Mouse (Mus musculus): ENCODE measurements around the gene Cpsf4l. TPM values are rescaled to one million over a fixed set of nuclear protein-coding genes. Genes with fewer than 3 reads are reported as not detected.

Cpsf4l gene
- polyA plus RNA-seq, 1 experiment from 2014 or later, result 0.15 TPM

DNA sequence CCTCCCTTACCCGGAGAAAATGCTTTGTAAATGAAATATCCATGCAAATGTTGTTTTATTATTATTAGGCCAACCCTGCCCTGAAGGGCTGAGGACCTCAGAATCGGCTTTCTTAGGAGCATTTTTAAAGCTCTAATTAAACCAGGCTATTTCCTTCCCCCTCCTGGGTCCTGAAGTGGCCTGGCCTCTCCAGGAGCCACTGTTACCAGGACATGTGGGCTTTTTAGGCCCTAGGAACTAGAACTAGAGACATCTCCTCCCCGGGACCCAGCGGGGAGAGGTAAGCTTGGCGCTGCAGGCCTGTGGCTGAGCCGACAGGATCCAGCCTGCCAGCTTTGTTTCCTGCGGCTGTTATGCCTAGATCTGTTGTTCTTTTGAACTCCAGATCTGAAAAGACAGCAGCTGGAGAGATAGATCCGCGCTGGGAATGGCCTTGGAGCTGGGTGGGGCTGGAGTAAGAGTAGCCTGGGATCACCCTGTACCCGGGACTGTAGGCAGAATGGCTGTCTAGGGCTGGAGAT, 500 bp upstream of the Cpsf4l start:
- peaks cover 19% of the 10 kb centered on the region for H3K27me3 ChIP-seq
- H3K27ac ChIP-seq, result peak overlapping the region; percentile 60
- H3K4me1 ChIP-seq, result peaks cover 27% of the 10 kb centered on the region
- no peaks in the 10 kb centered on the region for H3K9me3 ChIP-seq (replicated peaks)
- peak overlapping the region; percentile 25; the same call in 1 of the 2 replicates for H3K4me2 ChIP-seq (replicated peaks)
- H3K9ac ChIP-seq, result peak overlapping the region; percentile 3; the same call in 1 of the 2 replicates
- no peak overlapping the region for H3K4me3 ChIP-seq
- H3K36me3 ChIP-seq, result peaks cover 7% of the 10 kb centered on the region; the same call in 1 of the 2 replicates
- ATAC-seq (ENCODE audit: low FRiP score), result peak; percentile 62
- 2% methylated on average over 10 of the region's 10 CpGs for WGBS

DNA sequence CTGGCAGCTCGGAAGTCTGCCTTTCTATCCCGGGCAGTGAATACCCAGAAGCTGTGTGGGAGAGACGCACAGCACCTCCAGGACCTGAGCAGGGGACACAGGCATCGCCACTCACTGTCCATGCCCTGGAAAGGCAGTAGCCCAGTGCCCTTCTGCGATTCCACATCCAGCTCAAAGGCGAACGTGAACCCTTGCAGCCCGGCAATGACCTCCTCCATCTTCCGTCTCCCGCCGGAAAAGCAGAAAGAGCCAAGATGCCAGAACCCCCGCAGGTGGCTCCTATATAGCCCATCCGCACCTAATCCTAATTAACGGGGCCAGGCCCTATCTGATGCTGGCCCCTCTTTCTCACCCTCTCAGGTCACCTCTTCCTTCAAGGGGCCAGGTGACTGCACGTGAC, 545 bp downstream of the Cpsf4l start:
- ATAC-seq (ENCODE audit: low FRiP score), result peak; percentile 20; the same call in 1 of the 2 replicates
- H3K4me2 ChIP-seq (replicated peaks), result peak overlapping the region; percentile 25
- peak overlapping the region; percentile 3 for H3K9ac ChIP-seq

DNA sequence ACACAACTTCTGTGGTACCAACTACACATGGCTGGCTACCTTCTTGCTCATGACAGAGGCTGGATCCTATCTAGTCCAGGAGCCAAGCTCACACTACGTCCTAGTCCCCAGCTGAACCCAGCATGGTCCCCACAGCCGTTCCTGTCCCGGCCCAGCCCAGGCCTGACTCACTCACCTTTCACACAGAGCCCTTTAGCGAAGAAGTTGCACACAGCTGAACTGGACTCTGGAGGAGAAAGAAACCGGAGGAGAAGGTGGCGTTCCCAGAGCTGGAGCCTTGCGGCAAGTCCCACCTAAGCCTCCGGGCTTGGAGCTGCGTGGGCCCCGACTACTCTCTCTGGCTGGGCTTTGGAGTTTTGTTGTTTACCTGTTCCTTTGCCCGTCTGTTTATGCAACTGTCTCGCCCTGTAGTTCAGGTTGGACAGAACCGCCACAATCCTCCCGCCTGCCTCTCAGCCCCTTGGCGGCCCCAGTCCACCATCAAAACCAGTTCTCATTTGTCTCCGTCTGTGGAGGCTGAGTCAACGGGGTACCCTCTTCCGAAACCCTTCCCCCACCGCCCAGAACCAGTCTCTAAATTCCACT, 1.1 kb downstream of the Cpsf4l start:
- Histone ChIP-seq H3K4me1 (peaks cover 30% of the 10 kb centered on the region), H3K4me3 (no peak overlapping the region), H3K27me3 (peaks cover 19% of the 10 kb centered on the region), H3K9ac (no peak overlapping the region), H3K36me3 (peaks cover 7% of the 10 kb centered on the region; the same call in 1 of the 2 replicates), H3K27ac (no peak overlapping the region), H3K4me2 (replicated peaks) (no peak overlapping the region; the same call in 1 of the 2 replicates), H3K9me3 (replicated peaks) (no peaks in the 10 kb centered on the region)
- WGBS, result 49% methylated on average over 19 of the region's 19 CpGs
- ATAC-seq (ENCODE audit: low FRiP score), result no peak

More for the DNA sequence above, 545 bp downstream of the Cpsf4l start:
- H3K27ac ChIP-seq, result 0 out of 2 replicates have a peak overlapping the region, but pooled peaks have one; percentile 23
- no peak overlapping the region for H3K4me3 ChIP-seq
- no peaks in the 10 kb centered on the region for H3K9me3 ChIP-seq (replicated peaks)
- WGBS, result 10% methylated on average over 15 of the region's 15 CpGs
- peaks cover 19% of the 10 kb centered on the region for H3K27me3 ChIP-seq
- peaks cover 7% of the 10 kb centered on the region; the same call in 1 of the 2 replicates for H3K36me3 ChIP-seq
- H3K4me1 ChIP-seq, result peaks cover 27% of the 10 kb centered on the region

DNA sequence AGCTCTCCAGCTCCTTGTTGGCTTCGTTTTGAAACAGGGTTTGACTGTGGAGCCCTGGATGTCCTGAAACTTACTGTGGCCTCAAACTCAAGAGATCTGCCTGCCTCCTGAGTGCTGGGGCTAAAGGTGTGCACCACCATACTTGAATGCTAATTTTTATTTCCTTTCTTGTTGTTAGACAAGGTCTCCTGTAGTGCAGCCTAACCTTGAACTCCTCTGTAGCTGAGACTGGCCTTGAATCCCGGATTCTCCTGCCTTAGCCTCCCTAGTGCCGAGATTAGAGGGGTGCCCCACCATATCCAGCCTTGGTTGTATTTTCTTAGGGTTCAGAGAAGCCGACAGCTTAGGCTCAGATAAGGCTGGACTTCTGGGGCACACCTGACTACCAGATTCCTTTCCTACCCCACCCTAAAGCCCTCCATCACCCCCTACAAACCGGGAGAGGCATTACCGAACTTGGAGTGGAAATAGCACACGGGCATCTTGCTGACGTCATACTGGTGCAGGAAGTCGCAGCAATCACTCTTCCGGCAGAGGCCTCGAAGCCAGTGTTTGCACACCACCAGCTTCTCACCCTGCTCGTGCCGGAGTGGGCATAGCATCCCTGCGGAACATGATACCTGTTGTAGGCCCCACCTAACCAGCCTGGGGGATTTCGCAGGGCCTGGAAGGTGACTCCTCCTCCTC, 3.7 kb downstream of the Cpsf4l start:
- peaks cover 30% of the 10 kb centered on the region for H3K4me1 ChIP-seq
- peaks cover 17% of the 10 kb centered on the region for H3K27me3 ChIP-seq
- H3K9me3 ChIP-seq (replicated peaks), result no peaks in the 10 kb centered on the region
- ATAC-seq (ENCODE audit: low FRiP score), result no peak
- no peak overlapping the region for H3K9ac ChIP-seq
- no peak overlapping the region for H3K4me3 ChIP-seq
- WGBS, result 87% methylated on average over 15 of the region's 15 CpGs
- H3K27ac ChIP-seq, result no peak overlapping the region
- peaks cover 7% of the 10 kb centered on the region; the same call in 1 of the 2 replicates for H3K36me3 ChIP-seq
- no peak overlapping the region for H3K4me2 ChIP-seq (replicated peaks)

DNA sequence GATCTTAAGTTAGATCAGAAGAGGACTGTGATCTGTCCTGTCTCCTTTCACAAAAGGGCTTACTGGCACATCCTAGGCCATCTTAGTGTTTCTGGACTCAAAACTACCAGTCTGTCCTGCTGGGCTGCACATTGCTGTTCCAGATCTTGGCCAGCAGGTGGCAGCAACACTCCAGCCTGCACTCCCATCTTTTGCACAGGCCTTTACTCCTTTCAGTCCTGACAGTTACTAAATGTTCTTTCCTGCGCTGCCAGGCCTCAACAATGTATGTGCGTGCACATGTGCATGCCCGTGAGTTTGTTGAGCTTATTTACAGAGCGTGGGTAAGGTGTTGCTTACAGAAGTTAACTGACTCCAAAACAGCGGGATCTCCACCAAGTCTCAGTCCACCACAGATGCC, 6.1 kb downstream of the Cpsf4l start:
- Histone ChIP-seq H3K36me3 (peaks cover 13% of the 10 kb centered on the region), H3K4me2 (replicated peaks) (no peak overlapping the region), H3K27ac (no peak overlapping the region), H3K4me3 (no peak overlapping the region), H3K4me1 (peaks cover 6% of the 10 kb centered on the region), H3K9ac (no peak overlapping the region), H3K27me3 (peaks cover 8% of the 10 kb centered on the region), H3K9me3 (replicated peaks) (no peaks in the 10 kb centered on the region)
- WGBS, result 38% methylated on average over 5 of the region's 5 CpGs
- ATAC-seq (ENCODE audit: low FRiP score), result peak; percentile 46

DNA sequence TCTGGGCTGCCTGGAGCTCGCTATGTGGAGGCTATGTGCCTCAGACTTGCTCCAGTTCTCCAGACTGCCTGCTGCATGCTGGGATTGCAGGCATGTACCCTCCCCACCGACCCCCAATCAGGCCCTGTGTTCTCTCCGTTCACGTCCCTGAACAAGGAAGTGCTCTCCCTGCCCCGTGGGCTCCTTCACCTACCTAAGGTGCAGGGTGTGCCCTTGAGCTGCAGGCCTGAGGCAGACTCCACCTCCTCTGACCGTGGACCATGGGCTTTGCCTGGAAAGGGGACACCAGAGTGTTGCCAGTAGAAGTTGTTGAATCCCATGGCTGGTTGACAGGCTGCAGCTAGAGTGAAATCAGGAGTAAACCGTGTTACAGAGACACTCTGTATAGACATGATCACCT, 10.2 kb downstream of the Cpsf4l start:
- 90% methylated on average over 7 of the region's 7 CpGs for WGBS
- no peaks in the 10 kb centered on the region for H3K9me3 ChIP-seq (replicated peaks)
- no peaks in the 10 kb centered on the region for H3K27me3 ChIP-seq
- H3K36me3 ChIP-seq, result peaks cover 34% of the 10 kb centered on the region
- H3K4me2 ChIP-seq (replicated peaks), result no peak overlapping the region
- ATAC-seq (ENCODE audit: low FRiP score), result no peak
- H3K4me1 ChIP-seq, result peaks cover 3% of the 10 kb centered on the region
- H3K4me3 ChIP-seq, result no peak overlapping the region
- no peak overlapping the region for H3K9ac ChIP-seq
- H3K27ac ChIP-seq, result no peak overlapping the region

DNA sequence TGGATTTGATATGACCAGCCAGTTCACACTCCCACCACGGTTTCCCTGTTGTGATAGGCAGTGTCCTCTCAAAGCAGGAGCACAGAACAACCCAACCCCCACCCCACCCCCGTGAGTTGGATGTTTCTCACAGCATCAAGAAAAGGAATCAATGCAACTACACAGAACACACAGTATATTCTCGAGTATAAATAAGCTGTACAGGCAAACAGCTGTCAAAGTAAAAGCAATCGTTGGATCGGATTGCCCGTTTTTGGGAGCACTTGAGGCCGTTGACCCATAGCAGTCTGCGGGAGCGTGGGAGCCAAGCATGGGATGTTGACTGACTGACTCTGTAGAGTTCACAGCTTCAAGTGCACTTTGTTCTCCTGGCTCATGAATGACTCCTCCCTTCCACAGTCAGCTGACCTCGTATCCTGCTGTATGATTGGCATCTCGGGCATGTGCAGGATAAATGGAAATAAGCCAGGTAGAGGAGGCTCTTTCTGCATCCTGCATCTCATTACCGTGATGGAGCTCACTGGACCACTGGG, 11.7 kb downstream of the Cpsf4l start:
- no peak for ATAC-seq (ENCODE audit: low FRiP score)
- Histone ChIP-seq H3K9me3 (replicated peaks) (no peaks in the 10 kb centered on the region), H3K4me3 (no peak overlapping the region), H3K27ac (no peak overlapping the region), H3K36me3 (peaks cover 50% of the 10 kb centered on the region), H3K27me3 (no peaks in the 10 kb centered on the region), H3K4me1 (no peaks in the 10 kb centered on the region; the same call in 1 of the 2 replicates), H3K9ac (no peak overlapping the region), H3K4me2 (replicated peaks) (no peak overlapping the region)
- WGBS, result 84% methylated on average over 12 of the region's 12 CpGs

DNA sequence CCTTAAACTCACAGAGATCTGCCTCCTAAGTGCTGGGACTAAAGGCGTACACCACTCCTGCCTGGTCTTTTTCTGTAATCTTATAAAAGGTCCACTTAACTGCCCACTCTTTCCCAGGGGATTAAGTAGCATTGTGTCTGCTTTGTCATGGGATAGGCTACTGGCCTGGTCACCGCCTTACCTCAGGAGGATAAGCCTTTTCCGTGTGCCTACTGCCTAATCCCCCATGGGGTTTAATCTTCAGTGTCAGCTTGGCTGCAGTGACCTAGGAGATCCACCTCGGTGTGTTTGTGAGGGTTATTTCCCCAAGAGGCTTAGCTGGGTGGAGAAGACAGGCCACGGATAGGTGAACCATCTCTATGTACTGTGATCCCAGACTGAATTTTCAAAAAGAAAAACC, 12.2 kb downstream of the Cpsf4l start:
- no peak for ATAC-seq (ENCODE audit: low FRiP score)
- H3K27me3 ChIP-seq, result no peaks in the 10 kb centered on the region
- no peaks in the 10 kb centered on the region for H3K9me3 ChIP-seq (replicated peaks)
- no peak overlapping the region for H3K27ac ChIP-seq
- 71% methylated on average over 5 of the region's 5 CpGs for WGBS
- H3K9ac ChIP-seq, result no peak overlapping the region
- no peaks in the 10 kb centered on the region; the same call in 1 of the 2 replicates for H3K4me1 ChIP-seq
- peaks cover 55% of the 10 kb centered on the region for H3K36me3 ChIP-seq
- H3K4me3 ChIP-seq, result no peak overlapping the region
- H3K4me2 ChIP-seq (replicated peaks), result no peak overlapping the region

DNA sequence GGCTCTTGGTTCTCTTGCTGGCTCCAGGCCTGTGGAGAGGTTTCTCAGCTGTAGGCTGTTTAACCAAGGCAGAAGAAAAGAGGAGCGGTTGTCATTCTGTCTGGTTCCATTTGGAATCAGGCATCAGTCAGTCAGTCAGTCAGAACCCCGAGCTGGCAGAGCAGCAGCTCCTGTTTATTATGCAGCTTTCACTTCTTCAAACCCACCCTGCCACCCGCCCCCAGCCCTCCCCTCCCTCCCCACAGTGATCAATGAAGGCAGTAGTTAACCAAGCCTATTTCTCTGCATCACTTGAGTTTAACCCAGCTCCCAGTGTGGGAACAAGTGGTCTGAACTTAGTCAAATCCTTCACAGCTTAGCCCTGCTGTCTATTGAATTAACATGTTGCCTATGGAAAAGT, 18.0 kb downstream of the Cpsf4l start:
- no peak for ATAC-seq (ENCODE audit: low FRiP score)
- no peaks in the 10 kb centered on the region for H3K27me3 ChIP-seq
- no peak overlapping the region for H3K27ac ChIP-seq
- 66% methylated on average over 3 of the region's 3 CpGs for WGBS
- H3K4me2 ChIP-seq (replicated peaks), result no peak overlapping the region
- no peaks in the 10 kb centered on the region for H3K9me3 ChIP-seq (replicated peaks)
- H3K4me1 ChIP-seq, result peaks cover 3% of the 10 kb centered on the region
- H3K36me3 ChIP-seq, result peaks cover 78% of the 10 kb centered on the region
- H3K4me3 ChIP-seq, result no peak overlapping the region
- no peak overlapping the region for H3K9ac ChIP-seq

DNA sequence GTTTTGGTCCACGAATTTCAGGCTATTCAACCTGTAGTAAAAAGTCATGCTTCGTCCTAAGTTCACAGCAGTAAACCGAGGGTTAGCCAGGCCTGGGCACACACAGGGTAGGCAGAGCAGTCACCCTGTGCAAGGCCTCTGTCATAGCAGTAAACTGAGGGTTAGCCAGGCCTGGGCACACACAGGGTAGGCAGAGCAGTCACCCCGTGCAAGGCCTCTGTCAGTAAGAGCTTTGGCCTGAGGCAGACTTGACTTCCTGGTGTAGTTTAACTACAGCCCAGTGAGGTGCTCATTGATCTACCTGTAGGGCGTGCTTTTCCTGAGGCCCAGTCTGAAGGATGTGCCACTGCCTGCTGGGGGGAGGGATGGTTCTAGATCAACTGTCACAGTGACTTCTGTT, 18.5 kb downstream of the Cpsf4l start:
- H3K9ac ChIP-seq, result no peak overlapping the region
- 94% methylated on average over 5 of the region's 5 CpGs for WGBS
- peaks cover 9% of the 10 kb centered on the region for H3K4me1 ChIP-seq
- H3K27ac ChIP-seq, result no peak overlapping the region
- H3K27me3 ChIP-seq, result no peaks in the 10 kb centered on the region
- no peak overlapping the region for H3K4me2 ChIP-seq (replicated peaks)
- peaks cover 72% of the 10 kb centered on the region for H3K36me3 ChIP-seq
- no peak for ATAC-seq (ENCODE audit: low FRiP score)
- no peaks in the 10 kb centered on the region for H3K9me3 ChIP-seq (replicated peaks)
- no peak overlapping the region for H3K4me3 ChIP-seq

DNA sequence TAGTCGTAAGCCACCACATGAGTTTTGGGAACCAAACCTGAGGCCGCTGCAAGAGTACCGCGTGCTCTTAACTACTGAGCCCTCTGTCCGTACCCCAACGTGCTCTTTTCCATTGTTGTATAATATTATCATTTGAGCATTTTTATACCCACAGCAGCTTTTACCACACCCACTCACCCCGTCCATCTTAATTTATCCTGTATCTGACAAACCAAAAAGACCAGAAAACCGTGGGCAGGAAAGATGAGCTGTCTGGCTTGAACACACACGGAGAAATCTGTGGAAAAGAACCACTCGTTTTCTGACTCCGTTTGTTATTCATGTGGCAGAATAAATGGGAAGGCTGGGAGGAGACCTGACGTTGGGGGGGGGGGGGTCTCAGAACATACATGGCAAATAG, 19.3 kb downstream of the Cpsf4l start:
- H3K4me3 ChIP-seq, result no peak overlapping the region
- H3K27ac ChIP-seq, result no peak overlapping the region
- no peak for ATAC-seq (ENCODE audit: low FRiP score)
- no peak overlapping the region for H3K4me2 ChIP-seq (replicated peaks)
- no peaks in the 10 kb centered on the region for H3K27me3 ChIP-seq
- H3K9ac ChIP-seq, result no peak overlapping the region
- H3K36me3 ChIP-seq, result peaks cover 65% of the 10 kb centered on the region
- no peaks in the 10 kb centered on the region for H3K9me3 ChIP-seq (replicated peaks)
- 92% methylated on average over 12 of the region's 12 CpGs for WGBS
- H3K4me1 ChIP-seq, result peaks cover 14% of the 10 kb centered on the region

DNA sequence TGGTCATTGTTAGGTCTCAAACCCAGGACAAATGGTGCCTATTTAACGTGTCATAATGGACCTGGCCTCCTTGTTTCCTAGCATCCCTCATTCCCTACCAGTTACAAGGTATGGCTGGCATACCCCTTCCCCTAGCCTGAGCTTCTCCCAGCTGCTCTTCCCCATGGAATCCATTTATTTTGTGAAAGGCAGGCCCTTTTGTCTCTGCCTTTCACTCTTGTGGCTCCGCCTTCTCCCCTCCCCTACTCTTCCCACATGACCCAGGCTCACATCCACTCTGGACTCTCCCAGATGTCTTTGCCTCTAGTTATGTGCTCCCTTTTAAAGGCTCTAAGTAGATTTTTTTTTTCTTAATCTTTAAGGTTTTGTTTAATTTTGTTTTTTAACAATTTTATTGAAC, 22.8 kb downstream of the Cpsf4l start:
- H3K9me3 ChIP-seq (replicated peaks), result no peaks in the 10 kb centered on the region
- no peaks in the 10 kb centered on the region for H3K27me3 ChIP-seq
- H3K27ac ChIP-seq, result peak overlapping the region; percentile 64; the same call in 1 of the 2 replicates
- WGBS, result 33% methylated on average over 2 of the region's 2 CpGs
- H3K9ac ChIP-seq, result no peak overlapping the region
- H3K4me2 ChIP-seq (replicated peaks), result no peak overlapping the region
- peaks cover 32% of the 10 kb centered on the region for H3K4me1 ChIP-seq
- H3K36me3 ChIP-seq, result peaks cover 33% of the 10 kb centered on the region
- 0 out of 2 replicates have a peak, but pooled peaks have one; percentile 18 for ATAC-seq (ENCODE audit: low FRiP score)
- H3K4me3 ChIP-seq, result no peak overlapping the region
